Mouse (Mus musculus) neutrophil, adult 5-6 weeks (primary cell): ENCODE data around the gene I830077J02Rik. TPM values are rescaled to one million over a fixed set of nuclear protein-coding genes. Genes with fewer than 3 reads are reported as not detected.

Experiments
- ATAC-seq: fragments of 151-379, 151-347 bp; 2 replicates; pipeline ENCODE4 v1.8.0; 2017; ENCODE audit warnings: mild to moderate bottlenecking, moderate TSS enrichment; ENCODE audit not compliant: insufficient number of reproducible peaks, poor library complexity, low FRiP score, severe bottlenecking; ENCODE audit errors: extremely low read depth
- total RNA-seq: library from RNA; stranded (forward); fragments of 200-1000 nt; gene quantifications from 2 replicates; pipeline ENCODE4 v1.2.3, GENCODE M21; 2017

Gene I830077J02Rik
- total RNA-seq: 45.8 and 49.3 TPM in 2 replicates

GRCm38 (mm10) chr3:105932240-105933071, at the start of gene I830077J02Rik:
TSS of gene I830077J02Rik (minus strand) at chr3:105932664.
- ATAC-seq: peak; percentile 77

GRCm38 (mm10) chr3:105974174-105974573, 41.7 kb upstream of the I830077J02Rik start:
- peak; percentile 72; the same call in 1 of the 2 replicates for ATAC-seq

DNA sequence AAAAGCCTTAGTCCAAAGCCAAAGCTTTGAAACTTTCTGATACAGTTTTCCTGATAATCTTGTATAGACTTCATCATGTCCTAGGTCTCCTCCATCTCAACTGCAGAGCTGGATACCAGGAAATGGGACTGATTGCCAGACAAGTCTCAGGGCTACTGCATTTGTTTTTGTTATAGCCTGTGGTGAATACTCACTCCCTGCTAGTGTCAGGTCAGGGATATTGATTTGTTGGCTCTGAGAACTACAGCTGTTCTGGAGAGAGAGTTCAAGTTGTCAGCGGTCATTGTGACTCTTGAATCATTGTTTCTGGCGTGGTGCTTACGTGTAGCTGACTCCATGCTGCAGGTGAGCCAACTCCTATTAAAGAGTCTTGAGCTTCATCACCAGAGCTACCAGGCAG, 40.9 kb upstream of the I830077J02Rik start, which contains the start of gene Ovgp1:
TSS of gene Ovgp1 (plus strand) at position 301 of the 400 bp plus-strand sequence.
- no peak for ATAC-seq

DNA sequence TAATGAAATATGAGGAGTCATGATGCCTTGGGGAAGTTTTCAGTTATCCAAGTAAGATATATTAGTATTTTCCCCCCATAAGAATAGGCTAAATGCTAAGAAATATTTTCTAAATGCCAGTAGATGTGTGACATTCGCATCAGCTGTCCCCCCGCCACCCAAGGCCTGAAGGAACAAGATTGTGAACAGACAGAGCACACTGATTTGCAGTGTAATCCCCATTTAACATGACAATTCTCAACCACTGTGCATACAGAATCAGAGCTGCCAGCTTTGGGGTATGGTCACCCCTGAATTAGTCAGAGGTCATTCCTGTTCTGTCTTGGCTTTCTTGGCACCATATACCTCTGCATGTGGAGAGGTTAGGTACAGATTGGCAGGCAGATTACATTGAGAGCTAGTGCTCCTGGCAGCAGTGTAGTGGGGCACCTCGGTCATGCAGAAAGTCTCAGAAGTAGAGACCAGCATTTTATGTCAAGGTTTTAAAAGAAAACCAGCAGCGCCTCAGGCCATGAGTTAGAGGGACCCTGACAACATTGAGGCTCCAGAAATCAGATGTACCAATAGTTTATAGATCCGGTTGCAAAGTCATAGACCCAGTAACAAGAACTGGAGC, 39.5 kb upstream of the I830077J02Rik start:
- no peak for ATAC-seq

GRCm38 (mm10) chr3:105960700-105961099, 28.2 kb upstream of the I830077J02Rik start:
- no peak for ATAC-seq

DNA sequence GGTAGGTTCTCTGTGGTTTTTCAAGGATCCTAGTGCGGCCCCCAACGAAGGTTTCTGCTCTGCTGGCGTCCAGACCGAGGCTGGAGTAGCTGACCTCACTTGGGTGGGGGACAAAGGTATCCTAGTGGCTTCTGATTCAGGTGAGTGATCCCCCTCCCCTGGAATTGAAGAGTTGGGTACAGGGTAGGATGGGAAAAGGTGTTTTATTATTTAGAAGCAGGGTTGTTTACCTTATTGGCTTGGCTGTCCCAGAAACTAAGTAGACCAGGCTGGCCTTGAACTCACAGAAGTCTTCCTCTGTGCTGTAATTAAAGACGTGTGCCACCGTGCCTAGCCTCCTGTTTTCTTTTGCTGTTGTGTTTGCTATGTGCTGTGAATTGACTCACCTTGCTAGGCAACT, 27.5 kb upstream of the I830077J02Rik start, which contains the start of gene Atp5f1:
TSS of gene Atp5f1 (minus strand) at position 101 of the 400 bp plus-strand sequence.
- ATAC-seq: no peak

- ATAC-seq: peak; percentile 2; the same call in 1 of the 2 replicates
Measured at GRCm38 (mm10) chr3:105959585-105959984, 27.1 kb upstream of the I830077J02Rik start.

DNA sequence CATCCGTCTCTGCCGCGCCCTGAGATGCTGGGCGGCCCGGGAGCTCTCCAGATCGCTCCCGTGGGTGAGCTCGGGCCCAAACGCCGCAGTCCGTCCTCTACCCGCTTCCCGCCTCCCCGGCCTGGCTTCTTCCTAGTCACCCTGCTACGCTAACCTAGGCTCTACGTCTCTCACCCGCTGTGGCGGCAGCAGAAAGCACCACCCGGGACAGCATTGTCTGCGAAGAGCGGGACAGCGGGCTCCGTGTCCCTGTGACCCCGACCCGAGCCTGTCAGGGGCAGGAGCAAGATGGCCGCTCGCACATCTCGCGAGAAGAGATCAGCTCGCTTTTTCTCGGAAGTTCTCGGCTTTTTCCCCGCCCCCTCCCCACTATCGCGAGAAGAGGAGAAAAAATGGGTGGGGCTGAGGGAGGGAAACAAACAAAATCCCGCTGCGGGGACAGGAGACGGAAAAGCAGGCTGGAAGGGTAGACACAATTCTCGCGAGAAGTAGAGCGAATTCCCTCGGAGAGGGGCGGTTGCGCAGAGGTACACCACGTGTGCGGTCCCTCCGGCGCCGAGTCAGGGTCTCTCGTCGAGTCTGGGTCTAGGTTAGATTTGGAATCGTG, 26.6 kb upstream of the I830077J02Rik start, which contains the start of gene Wdr77:
TSS of gene Wdr77 (plus strand) at position 396 of the 607 bp plus-strand sequence.
- peak; percentile 93 for ATAC-seq

DNA sequence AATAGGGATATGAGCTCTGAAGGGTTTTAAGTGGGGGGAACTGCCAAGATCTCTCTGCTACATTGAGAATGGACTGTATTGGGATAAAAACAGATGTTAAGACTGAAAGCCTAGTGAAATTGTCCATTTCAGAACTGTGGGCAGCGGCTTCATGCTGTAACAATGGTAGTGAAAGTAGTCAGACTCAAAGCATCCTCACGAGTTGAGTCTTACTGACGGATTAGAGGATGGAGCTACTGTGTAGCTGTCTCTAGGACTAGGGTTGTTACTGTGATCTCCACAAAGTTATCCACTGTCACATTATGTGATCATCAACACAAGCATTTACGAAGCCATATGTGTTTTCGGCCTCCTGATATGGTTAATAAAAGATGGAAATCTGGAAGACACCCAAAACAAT, 25.7 kb upstream of the I830077J02Rik start:
- ATAC-seq: no peak

DNA sequence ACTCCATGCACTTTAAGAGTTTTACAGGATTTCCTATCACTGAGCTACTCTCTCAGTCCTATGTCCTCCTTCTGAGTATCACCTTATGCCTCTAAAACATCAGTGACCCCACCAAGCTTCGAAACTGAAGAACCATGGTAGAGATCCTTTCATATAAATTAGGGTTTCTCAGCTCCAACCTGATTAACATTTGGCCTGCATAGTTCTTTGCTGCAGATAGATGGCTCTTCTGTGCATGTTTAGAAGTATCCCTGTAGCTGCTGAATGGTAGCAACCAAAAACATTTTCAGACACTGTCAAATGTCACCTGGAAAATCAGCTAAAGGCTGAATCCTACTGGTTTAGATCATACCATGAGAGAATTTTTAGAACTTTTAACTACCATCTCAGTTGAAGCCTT, 24.8 kb upstream of the I830077J02Rik start:
- no peak for ATAC-seq

DNA sequence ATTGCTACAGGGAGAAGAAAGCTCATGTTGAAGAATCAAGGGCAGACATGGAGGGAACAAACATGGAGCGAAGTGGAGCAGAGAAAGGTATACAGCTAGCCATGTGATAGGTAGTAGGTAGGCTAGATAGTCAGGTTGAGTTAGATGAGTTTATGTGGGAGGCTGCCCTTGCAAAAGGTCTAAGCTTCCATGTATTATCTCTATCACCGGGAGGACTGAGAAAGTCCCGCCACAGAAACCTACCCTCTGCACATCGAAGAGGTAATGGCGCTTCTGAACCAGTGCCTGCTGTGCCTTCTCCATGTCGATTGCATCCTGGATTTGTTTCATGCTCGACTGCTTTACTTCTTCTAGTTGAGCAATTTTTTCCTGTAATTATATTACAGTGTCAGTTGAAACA, 18.9 kb upstream of the I830077J02Rik start:
- ATAC-seq: no peak

- no peak for ATAC-seq
Measured at GRCm38 (mm10) chr3:105936111-105936510, 3.6 kb upstream of the I830077J02Rik start.

- ATAC-seq: no peak
Measured at GRCm38 (mm10) chr3:105935033-105935432, 2.6 kb upstream of the I830077J02Rik start.

DNA sequence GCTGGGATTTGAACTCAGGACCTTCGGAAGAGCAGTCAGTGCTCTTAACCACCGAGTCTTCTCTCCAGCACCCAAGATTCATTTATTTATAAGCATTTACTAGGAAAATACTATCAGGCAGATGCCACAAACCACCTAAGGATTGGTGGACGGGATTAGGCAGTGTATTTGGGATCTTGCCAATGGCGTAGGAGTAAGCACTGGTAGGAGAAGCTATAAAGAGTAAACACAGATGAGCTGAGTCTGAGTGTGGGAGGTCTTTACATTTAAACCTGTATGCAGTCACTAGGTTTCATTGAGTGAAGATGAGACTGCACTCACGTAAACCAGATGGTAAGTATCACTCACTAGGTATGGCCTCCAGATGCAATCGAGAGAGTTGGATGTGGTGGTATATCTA, 1.5 kb upstream of the I830077J02Rik start:
- ATAC-seq: no peak

DNA sequence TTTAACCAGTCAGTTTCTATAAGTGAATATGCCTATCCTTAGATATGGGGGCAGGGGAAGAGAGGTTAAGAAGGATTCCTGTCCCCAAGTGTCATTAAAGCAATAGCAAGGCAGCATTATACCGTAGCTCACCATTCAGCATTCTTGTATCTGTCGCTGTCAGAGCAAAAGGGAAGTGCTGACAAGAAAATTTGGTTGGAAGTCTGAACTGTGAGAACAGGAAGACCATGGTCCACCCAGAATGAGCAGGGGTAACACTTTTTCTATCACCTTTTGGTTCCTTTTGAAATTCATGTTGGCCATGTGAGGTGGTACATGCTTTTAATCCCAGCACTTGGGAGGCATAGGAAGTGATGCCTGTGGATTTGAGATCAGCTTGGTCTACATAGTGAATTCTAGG, 1.4 kb downstream of the I830077J02Rik start:
- no peak for ATAC-seq

DNA sequence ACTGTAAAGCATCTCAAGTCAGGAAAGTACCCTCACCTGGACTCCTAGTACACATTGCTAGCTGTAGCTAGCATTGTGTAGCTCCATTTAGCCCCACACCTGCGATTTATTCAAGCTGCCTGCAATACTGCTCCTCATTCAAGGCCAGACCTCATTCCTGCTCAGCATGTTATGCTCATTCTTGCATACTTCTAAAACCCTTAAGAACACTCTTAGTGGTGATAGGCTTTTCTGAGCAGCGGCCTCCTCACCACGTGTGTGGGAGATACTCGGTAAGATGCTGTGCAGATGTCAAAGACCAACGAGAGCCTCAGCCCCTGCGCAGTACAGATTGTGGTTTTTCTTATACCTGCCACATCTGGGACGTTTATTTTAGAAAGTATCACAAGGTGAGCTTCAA, 2.6 kb downstream of the I830077J02Rik start:
- no peak for ATAC-seq

GRCm38 (mm10) chr3:105928781-105929180, 3.7 kb downstream of the I830077J02Rik start:
- ATAC-seq: no peak

DNA sequence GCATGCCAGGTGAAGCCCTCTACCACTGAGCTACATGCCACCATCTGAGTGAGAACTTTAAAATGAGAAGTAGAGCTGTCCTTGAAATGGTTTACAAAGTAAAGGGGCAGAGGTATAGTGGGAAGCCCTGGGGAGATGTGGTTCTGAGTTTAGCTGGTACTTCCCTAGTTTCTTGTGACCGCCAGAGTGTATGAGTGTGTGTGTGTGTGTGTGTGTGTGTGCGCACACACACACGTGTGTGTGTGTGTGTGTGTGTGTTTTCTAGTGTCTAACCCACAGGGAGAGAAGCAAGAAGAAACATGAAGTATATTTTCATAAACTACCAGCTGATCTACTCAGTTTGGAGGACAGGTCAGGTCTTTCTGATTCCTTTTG, 4.3 kb downstream of the I830077J02Rik start:
- peak; percentile 21; the same call in 1 of the 2 replicates for ATAC-seq

DNA sequence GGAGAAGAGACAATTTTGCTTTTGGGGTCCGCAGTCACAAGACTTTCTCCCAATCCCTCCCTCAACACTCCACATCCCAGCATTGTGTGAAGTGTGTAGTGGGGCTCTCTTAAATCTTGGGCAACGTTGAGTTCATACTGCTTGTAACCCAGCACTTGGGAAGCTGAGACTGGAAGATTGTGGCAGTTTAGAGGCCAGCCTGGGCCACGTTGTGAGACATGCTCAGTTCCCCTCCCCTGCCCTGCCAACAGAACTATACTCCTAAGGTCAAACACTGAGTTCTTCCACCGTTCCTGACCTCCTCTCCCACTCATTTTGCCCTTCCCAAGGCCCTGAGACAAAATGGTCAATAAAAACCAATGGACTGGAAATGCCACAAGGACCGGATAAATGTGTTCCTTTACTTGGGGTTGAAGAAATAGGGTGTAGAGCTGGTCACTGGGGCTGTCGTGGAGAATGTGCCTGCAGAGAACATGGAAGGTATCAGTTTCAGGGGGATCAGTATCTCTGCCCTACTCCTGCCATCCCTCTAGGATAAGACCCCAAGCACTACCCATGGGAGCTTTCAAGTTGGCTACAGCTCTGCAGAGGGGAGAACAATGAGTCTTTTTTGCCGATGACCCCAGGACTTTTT, 4.8 kb downstream of the I830077J02Rik start:
- no peak for ATAC-seq
